Mouse (Mus musculus): Measurements from ENCODE around the gene Snip1.

Snip1 gene

GRCm38 (mm10) chr4:125099458-125099857 is 33.0 kb downstream of the Snip1 start:
- DNase-seq (ENCODE audit: low spot score), result peak; percentile 87

- DNase-seq (ENCODE audit: low spot score), result no peak
These were observed 34.9 kb downstream of the Snip1 start for GRCm38 (mm10) chr4:125101334-125101733.

GRCm38 (mm10) chr4:125105354-125105753 is 38.9 kb downstream of the Snip1 start:
- no peak for DNase-seq (ENCODE audit: low spot score)

GRCm38 (mm10) chr4:125114638-125115037 is 48.2 kb downstream of the Snip1 start:
- DNase-seq (ENCODE audit: low spot score), result peak; percentile 83

- no peak for DNase-seq (ENCODE audit: low spot score)
These were observed 48.6 kb downstream of the Snip1 start for GRCm38 (mm10) chr4:125115081-125115480.

- DNase-seq (ENCODE audit: low spot score), result peak; percentile 92
These were observed 49.2 kb downstream of the Snip1 start for GRCm38 (mm10) chr4:125115710-125116089.

GRCm38 (mm10) chr4:125116090-125116861 is 49.8 kb downstream of the Snip1 start:
- peak; percentile 98 for DNase-seq (ENCODE audit: low spot score)

GRCm38 (mm10) chr4:125116929-125117328 is 50.5 kb downstream of the Snip1 start:
- DNase-seq (ENCODE audit: low spot score), result no peak

- DNase-seq (ENCODE audit: low spot score), result peak; percentile 70
These were observed 51.4 kb downstream of the Snip1 start for GRCm38 (mm10) chr4:125117902-125118320.

- peak; percentile 26 for DNase-seq (ENCODE audit: low spot score)
These were observed 52.6 kb downstream of the Snip1 start for GRCm38 (mm10) chr4:125119070-125119469.

- DNase-seq (ENCODE audit: low spot score), result peak; percentile 16
These were observed 53.2 kb downstream of the Snip1 start for GRCm38 (mm10) chr4:125119721-125120120.

GRCm38 (mm10) chr4:125122431-125123278 is 56.2 kb downstream of the Snip1 start:
- DNase-seq (ENCODE audit: low spot score), result peak; percentile 98

- no peak for DNase-seq (ENCODE audit: low spot score)
These were observed 56.8 kb downstream of the Snip1 start for GRCm38 (mm10) chr4:125123279-125123671.

Data from adipocyte (in vitro differentiated cells).